Mouse (Mus musculus) T-cell, adult 66 days (primary cell): ENCODE data around the gene Rag1. TPM values are rescaled to one million over a fixed set of nuclear protein-coding genes. Genes with fewer than 3 reads are reported as not detected.

Experiments
- total RNA-seq, 2 experiments: library from RNA; stranded (reverse); gene quantifications; 3 replicates in 1 of 2; 4 replicates in 1 of 2; pipeline ENCODE4 v1.2.4; 2023

Rag1 gene
- not detected for total RNA-seq

DNA sequence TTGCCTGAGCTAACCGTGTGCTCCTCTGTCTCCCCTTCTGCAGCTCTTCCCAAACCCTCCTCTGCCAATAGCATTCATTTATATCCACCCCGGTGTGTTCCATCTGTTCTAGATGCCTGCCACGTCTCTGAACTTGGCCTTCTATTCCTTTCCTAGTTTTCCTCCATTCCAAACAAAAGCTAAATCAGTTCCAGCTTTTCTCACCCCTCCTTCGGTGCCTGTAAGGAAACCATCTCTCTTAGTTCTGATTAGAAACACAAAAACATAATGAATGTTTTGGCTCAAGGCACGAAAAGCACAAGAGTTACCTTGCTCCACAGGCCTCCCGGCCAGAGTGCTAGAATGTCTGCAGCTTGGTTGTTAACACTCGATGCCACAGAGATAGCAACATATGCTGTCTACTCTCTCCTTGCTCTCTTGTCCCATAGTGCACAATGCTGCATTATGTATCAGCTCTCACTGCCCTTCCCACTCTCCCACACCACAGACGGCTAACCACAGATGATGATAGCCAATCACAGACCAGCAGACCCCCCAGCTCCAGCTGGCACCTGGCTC, at the start of gene Rag1, which contains the start of gene B230118H07Rik:
TSS of gene Rag1 (minus strand) at position 388 of the 558 bp plus-strand sequence.
TSS of gene B230118H07Rik (minus strand) at position 419 of the 558 bp plus-strand sequence.

DNA sequence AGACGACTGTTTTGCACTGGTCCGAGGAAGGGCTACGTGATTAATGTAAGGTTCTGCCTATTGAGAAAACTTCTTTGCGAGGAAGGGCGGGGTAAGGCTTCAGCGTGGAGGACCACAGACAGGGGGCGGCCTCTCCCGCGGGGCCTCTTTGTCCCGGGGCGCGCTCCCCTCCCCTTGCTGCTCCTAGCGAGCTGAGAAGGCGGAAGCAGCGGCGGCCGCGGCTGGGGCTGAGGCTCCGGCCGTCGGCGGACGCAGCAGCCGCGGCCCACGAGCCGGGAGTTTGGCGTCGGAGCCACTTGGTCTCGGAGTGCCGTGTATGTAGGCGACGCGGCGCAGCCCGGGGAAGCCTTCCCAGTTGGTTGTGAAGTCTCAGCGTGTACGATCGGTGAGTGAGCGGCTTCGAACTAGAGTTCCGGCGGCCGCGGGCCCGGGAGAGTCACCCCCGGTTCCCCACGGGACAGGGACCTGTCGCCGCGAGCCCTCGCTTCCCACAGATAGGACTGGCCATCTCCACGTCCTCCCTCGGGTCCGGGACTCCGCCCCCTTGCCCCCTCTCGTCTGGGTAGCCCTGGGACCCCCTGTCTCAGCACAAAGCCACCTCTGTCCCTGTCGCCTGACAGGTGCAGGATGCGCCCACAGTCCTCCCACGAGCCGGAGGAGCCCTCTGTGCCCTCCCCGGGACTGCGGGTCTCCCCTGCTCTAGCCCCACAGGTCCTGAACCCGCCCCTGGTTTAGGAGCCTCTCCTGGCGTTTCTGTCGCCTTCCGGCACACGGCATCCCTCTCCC, 29.1 kb upstream of the Rag1 start, which contains the start of gene Traf6:
TSS of gene Traf6 (plus strand) at position 194 of the 786 bp plus-strand sequence.

DNA sequence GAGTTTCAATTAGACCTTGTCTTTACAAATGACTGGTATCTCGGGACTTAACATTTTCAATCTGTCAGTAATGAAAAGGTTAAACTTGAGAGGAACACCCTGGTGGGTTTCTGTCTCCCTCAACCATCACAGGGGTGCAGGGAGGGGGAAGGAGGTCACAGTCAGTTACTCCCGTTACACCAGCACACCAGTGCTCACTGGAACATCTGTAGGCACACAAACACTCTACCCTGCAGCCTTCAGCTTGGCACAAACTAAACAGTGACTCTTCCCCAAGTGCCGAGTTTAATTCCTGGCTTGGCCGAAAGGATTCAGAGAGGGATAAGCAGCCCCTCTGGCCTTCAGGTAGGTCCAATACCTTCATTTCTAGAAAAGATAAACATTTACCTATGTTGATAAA, 24.8 kb downstream of the Rag1 start, which contains the start of gene Rag2:
TSS of gene Rag2 (plus strand) at position 193 of the 400 bp plus-strand sequence.

Other genes with a start within 250 kb of the Rag1 start
- not detected for gene Rag2, start 24.8 kb downstream of the Rag1 start, total RNA-seq
- 1 to 10 TPM; 1.2 to 2.3 TPM for gene B230118H07Rik, start within 50 bp of the Rag1 start, total RNA-seq
- gene Traf6, start 28.9 kb upstream of the Rag1 start, total RNA-seq = 10 to 100 TPM; 51.6 to 54.0 TPM
- 1 to 10 TPM; 1.3 to 3.6 TPM for gene Prr5l, start 233.5 kb upstream of the Rag1 start, total RNA-seq
- gene Commd9, start 236.7 kb upstream of the Rag1 start, total RNA-seq = 10 to 100 TPM; 19.4 to 19.9 TPM